Mouse (Mus musculus) neural tube, embryonic 13.5 days (tissue): ENCODE results near the gene Gm853. TPM values are rescaled to one million over a fixed set of nuclear protein-coding genes. Genes with fewer than 3 reads are reported as not detected.
"Not testable (repeated sequence)": the region's sequence is repeated elsewhere in the genome, so short reads cannot be mapped to it uniquely, and the experiment has no call there.

Experiments used
- ATAC-seq: fragments of 200-750 bp; cut with Nextera tagmentation; 2 replicates; pipeline ENCODE4 v1.8.0; 2017; ENCODE audit warnings: low read depth, mild to moderate bottlenecking, moderate TSS enrichment, moderate library complexity
- H3K27ac ChIP-seq: fragments of 300-500 bp; sonication (generic); replicated peaks from 2 replicates; pipeline ENCODE4 v1.5.1; 2015; ENCODE audit warnings: moderate library complexity, mild to moderate bottlenecking, inconsistent platforms
- H3K27me3 ChIP-seq: fragments of 300-500 bp; sonication (generic); 2 replicates; pipeline ENCODE4 v1.6.1; 2015; ENCODE audit warnings: mild to moderate bottlenecking, inconsistent platforms
- H3K36me3 ChIP-seq: fragments of 300-500 bp; sonication (generic); 2 replicates; pipeline ENCODE4 v1.6.1; 2015; ENCODE audit warnings: mild to moderate bottlenecking, inconsistent platforms
- H3K4me1 ChIP-seq: fragments of 300-500 bp; sonication (generic); replicated peaks from 2 replicates; pipeline ENCODE4 v1.6.1; 2015; ENCODE audit warnings: inconsistent platforms
- H3K4me2 ChIP-seq: fragments of 300-500 bp; sonication (generic); 2 replicates; pipeline ENCODE4 v1.6.1; 2015; ENCODE audit warnings: inconsistent platforms, mild to moderate bottlenecking, moderate library complexity
- H3K4me3 ChIP-seq: fragments of 300-500 bp; sonication (generic); 2 replicates; pipeline ENCODE4 v1.5.1; 2015; ENCODE audit warnings: mild to moderate bottlenecking, inconsistent platforms
- H3K9ac ChIP-seq: fragments of 300-500 bp; sonication (generic); 2 replicates; pipeline ENCODE4 v1.6.1; 2015; ENCODE audit warnings: moderate library complexity, mild to moderate bottlenecking, inconsistent platforms
- H3K9me3 ChIP-seq: fragments of 300-500 bp; sonication (generic); 2 replicates; pipeline ENCODE4 v1.6.1; 2016; ENCODE audit warnings: inconsistent platforms
- WGBS: fragments of 180-500 bp; shearing (Covaris S2); methylation state at CpG from one replicate; pipeline ENCODE4 v1.1.7; 2015; 5-methylcytosine and 5-hydroxymethylcytosine counted together
- polyA plus RNA-seq: library from polyadenylated mRNA; unstranded; fragments of >200 nt; fragmentation: Nextera tagmentation; extraction: Ambion mirVana; gene quantifications from 2 replicates; pipeline ENCODE4 v1.2.1, GENCODE M21; 2015

Gm853 gene
- polyA plus RNA-seq, 1 experiment from 2014 or later: not detected

- Histone ChIP-seq H3K4me3 (no peak overlapping the region), H3K9ac (no peak overlapping the region), H3K27ac (no peak overlapping the region), H3K4me2 (no peak overlapping the region), H3K9me3 (no peaks in the 10 kb centered on the region), H3K27me3 (no peaks in the 10 kb centered on the region), H3K36me3 (peaks cover 27% of the 10 kb centered on the region), H3K4me1 (no peaks in the 10 kb centered on the region)
- no peak for ATAC-seq
- WGBS: 61% methylated on average over 3 of the region's 3 CpGs
Observed at GRCm38 (mm10) chr4:130248636-130249035, 26.4 kb upstream of the Gm853 start.

- Histone ChIP-seq H3K9me3 (no peaks in the 10 kb centered on the region), H3K27me3 (no peaks in the 10 kb centered on the region), H3K4me1 (no peaks in the 10 kb centered on the region), H3K4me2 (no peak overlapping the region), H3K9ac (no peak overlapping the region), H3K4me3 (no peak overlapping the region), H3K36me3 (peaks cover 5% of the 10 kb centered on the region; the same call in 1 of the 2 replicates), H3K27ac (no peak overlapping the region)
- WGBS: 2% methylated on average over 6 of the region's 6 CpGs
- ATAC-seq: no peak
Observed at GRCm38 (mm10) chr4:130246132-130246531, 23.9 kb upstream of the Gm853 start.

- H3K27me3 ChIP-seq: no peaks in the 10 kb centered on the region
- WGBS: 81% methylated on average over 8 of the region's 8 CpGs
Observed at GRCm38 (mm10) chr4:130244749-130245148, 22.5 kb upstream of the Gm853 start.

GRCm38 (mm10) chr4:130243621-130244020 is 21.4 kb upstream of the Gm853 start:
- H3K36me3 ChIP-seq, H3K4me2 ChIP-seq, H3K27ac ChIP-seq, H3K4me3 ChIP-seq, ATAC-seq, H3K9ac ChIP-seq, H3K9me3 ChIP-seq, H3K27me3 ChIP-seq, H3K4me1 ChIP-seq: not testable (repeated sequence)
- whole genome bisulfite sequencing: 75% methylated on average over 1 of the region's 1 CpGs

More at GRCm38 (mm10) chr4:130244749-130245148, 22.5 kb upstream of the Gm853 start:
- no peak for ATAC-seq
- Histone ChIP-seq H3K36me3 (no peaks in the 10 kb centered on the region), H3K4me3 (no peak overlapping the region), H3K4me1 (no peaks in the 10 kb centered on the region), H3K4me2 (no peak overlapping the region), H3K27ac (no peak overlapping the region), H3K9me3 (no peaks in the 10 kb centered on the region), H3K9ac (no peak overlapping the region)

- Histone ChIP-seq H3K9ac (no peak overlapping the region), H3K27ac (no peak overlapping the region), H3K9me3 (no peaks in the 10 kb centered on the region), H3K4me2 (no peak overlapping the region), H3K4me3 (no peak overlapping the region), H3K27me3 (no peaks in the 10 kb centered on the region), H3K36me3 (no peaks in the 10 kb centered on the region), H3K4me1 (no peaks in the 10 kb centered on the region)
- ATAC-seq: no peak
- WGBS: 88% methylated on average over 5 of the region's 5 CpGs
Observed at GRCm38 (mm10) chr4:130242956-130243355, 20.8 kb upstream of the Gm853 start.

- Histone ChIP-seq H3K4me3 (no peak overlapping the region), H3K36me3 (no peaks in the 10 kb centered on the region)
- 33% methylated on average over 5 of the region's 5 CpGs for WGBS
Observed at GRCm38 (mm10) chr4:130240695-130241094, 18.5 kb upstream of the Gm853 start.

GRCm38 (mm10) chr4:130237607-130238006 is 15.4 kb upstream of the Gm853 start:
- H3K4me2 ChIP-seq: no peak overlapping the region
- H3K27ac ChIP-seq: no peak overlapping the region
- 63% methylated on average over 4 of the region's 4 CpGs for WGBS
- H3K36me3 ChIP-seq: no peaks in the 10 kb centered on the region
- no peaks in the 10 kb centered on the region for H3K27me3 ChIP-seq
- no peaks in the 10 kb centered on the region for H3K9me3 ChIP-seq
- H3K4me3 ChIP-seq: no peak overlapping the region
- peaks cover 5% of the 10 kb centered on the region; the same call in 1 of the 2 replicates for H3K4me1 ChIP-seq
- ATAC-seq: no peak
- H3K9ac ChIP-seq: no peak overlapping the region

More at GRCm38 (mm10) chr4:130240695-130241094, 18.5 kb upstream of the Gm853 start:
- Histone ChIP-seq H3K4me2 (no peak overlapping the region), H3K27ac (no peak overlapping the region), H3K9me3 (no peaks in the 10 kb centered on the region), H3K4me1 (peaks cover 5% of the 10 kb centered on the region; the same call in 1 of the 2 replicates), H3K27me3 (no peaks in the 10 kb centered on the region), H3K9ac (no peak overlapping the region)
- ATAC-seq: no peak

- WGBS: 34% methylated on average over 8 of the region's 8 CpGs
- H3K4me2 ChIP-seq: no peak overlapping the region
- ATAC-seq: no peak
Observed at GRCm38 (mm10) chr4:130236361-130236760, 14.2 kb upstream of the Gm853 start.

GRCm38 (mm10) chr4:130224071-130224470 is 1.9 kb upstream of the Gm853 start:
- Histone ChIP-seq H3K27ac (no peak overlapping the region), H3K4me2 (no peak overlapping the region), H3K27me3 (no peaks in the 10 kb centered on the region), H3K36me3 (no peaks in the 10 kb centered on the region), H3K9ac (no peak overlapping the region), H3K9me3 (no peaks in the 10 kb centered on the region), H3K4me1 (no peaks in the 10 kb centered on the region), H3K4me3 (no peak overlapping the region)
- no peak for ATAC-seq

More at GRCm38 (mm10) chr4:130236361-130236760, 14.2 kb upstream of the Gm853 start:
- Histone ChIP-seq H3K4me3 (no peak overlapping the region), H3K36me3 (no peaks in the 10 kb centered on the region), H3K27ac (no peak overlapping the region), H3K9me3 (no peaks in the 10 kb centered on the region), H3K27me3 (no peaks in the 10 kb centered on the region), H3K9ac (no peak overlapping the region), H3K4me1 (peaks cover 5% of the 10 kb centered on the region; the same call in 1 of the 2 replicates)

GRCm38 (mm10) chr4:130220176-130220575 is 2.0 kb downstream of the Gm853 start:
- Histone ChIP-seq H3K4me3 (no peak overlapping the region), H3K9ac (no peak overlapping the region), H3K27ac (no peak overlapping the region), H3K4me1 (no peaks in the 10 kb centered on the region), H3K4me2 (no peak overlapping the region), H3K36me3 (no peaks in the 10 kb centered on the region), H3K9me3 (no peaks in the 10 kb centered on the region), H3K27me3 (no peaks in the 10 kb centered on the region)
- no peak for ATAC-seq
- 81% methylated on average over 9 of the region's 9 CpGs for WGBS

- WGBS: 94% methylated on average over 8 of the region's 8 CpGs
- Histone ChIP-seq H3K27ac (no peak overlapping the region), H3K27me3 (no peaks in the 10 kb centered on the region), H3K36me3 (no peaks in the 10 kb centered on the region), H3K9me3 (no peaks in the 10 kb centered on the region), H3K9ac (no peak overlapping the region), H3K4me2 (no peak overlapping the region), H3K4me3 (no peak overlapping the region), H3K4me1 (no peaks in the 10 kb centered on the region)
- no peak for ATAC-seq
Observed at GRCm38 (mm10) chr4:130215392-130215791, 6.8 kb downstream of the Gm853 start.

GRCm38 (mm10) chr4:130213857-130214256 is 8.3 kb downstream of the Gm853 start:
- no peak for ATAC-seq
- H3K27me3 ChIP-seq: no peaks in the 10 kb centered on the region
- 84% methylated on average over 10 of the region's 10 CpGs for WGBS
- no peaks in the 10 kb centered on the region for H3K9me3 ChIP-seq
- no peaks in the 10 kb centered on the region for H3K36me3 ChIP-seq
- H3K9ac ChIP-seq: no peak overlapping the region
- H3K4me1 ChIP-seq: no peaks in the 10 kb centered on the region
- H3K27ac ChIP-seq: no peak overlapping the region
- H3K4me3 ChIP-seq: no peak overlapping the region
- no peak overlapping the region for H3K4me2 ChIP-seq

GRCm38 (mm10) chr4:130213197-130213596 is 9.0 kb downstream of the Gm853 start:
- Histone ChIP-seq H3K36me3 (no peaks in the 10 kb centered on the region), H3K27ac (no peak overlapping the region), H3K4me2 (no peak overlapping the region), H3K4me3 (no peak overlapping the region), H3K4me1 (no peaks in the 10 kb centered on the region), H3K27me3 (no peaks in the 10 kb centered on the region), H3K9me3 (no peaks in the 10 kb centered on the region), H3K9ac (no peak overlapping the region)
- 90% methylated on average over 4 of the region's 4 CpGs for WGBS
- ATAC-seq: no peak
